Mouse (Mus musculus) neural tube, postnatal 0 days (tissue): Measurements from ENCODE around the gene Magea3. TPM values are rescaled to one million over a fixed set of nuclear protein-coding genes. Genes with fewer than 3 reads are reported as not detected.

Experiments
- polyA plus RNA-seq: library from polyadenylated mRNA; unstranded; fragments of >200 nt; fragmentation: Nextera tagmentation; extraction: Ambion mirVana; gene quantifications from 2 replicates; pipeline ENCODE4 v1.2.1, GENCODE M21; 2015

Gene Magea3
- polyA plus RNA-seq = not detected in 2 replicates

GRCm38 (mm10) chrX:154949405-154949804, at the start of gene Magea3:
Gene Magea3, minus strand, starts transcription at chrX:154949505.

GRCm38 (mm10) chrX:154995750-154996149, 46.4 kb upstream of the Magea3 start, which contains the start of gene Magea8:
Gene Magea8, minus strand, starts transcription at chrX:154995850.

GRCm38 (mm10) chrX:154935887-154936286, 13.4 kb downstream of the Magea3 start, which contains the start of gene Magea6:
Gene Magea6, minus strand, starts transcription at chrX:154935987.

Other genes with a start within 250 kb of the Magea3 start
- gene Cldn34b1, start 59.2 kb downstream of the Magea3 start, polyA plus RNA-seq = not detected in 2 replicates
- not detected in 2 replicates for gene Magea6, start 13.5 kb downstream of the Magea3 start, polyA plus RNA-seq
- not detected in 2 replicates for gene Magea8, start 46.3 kb upstream of the Magea3 start, polyA plus RNA-seq
- gene Magea5, start 113.6 kb upstream of the Magea3 start, polyA plus RNA-seq = not detected in 2 replicates
- gene Magea1, start 140.3 kb upstream of the Magea3 start, polyA plus RNA-seq = not detected in 2 replicates
- not detected in 2 replicates for gene Magea2, start 144.2 kb upstream of the Magea3 start, polyA plus RNA-seq
- gene Cldn34b2, start 178.9 kb upstream of the Magea3 start, polyA plus RNA-seq = not detected in 2 replicates